Mouse (Mus musculus) olfactory bulb, adult 2 months (tissue): ENCODE data around the gene Klhdc3.

ENCODE experiments used
- CTCF ChIP-seq: fragments of 200-500 bp; IDR thresholded peaks from 2 replicates; pipeline ENCODE4 v1.5.1; 2012; ENCODE audit warnings: low read depth, mild to moderate bottlenecking, low read length, moderate library complexity; ENCODE audit not compliant: insufficient read depth
- POLR2A ChIP-seq: fragments of 200-500 bp; IDR thresholded peaks from 2 replicates; pipeline ENCODE4 v1.6.1; 2012; ENCODE audit warnings: mild to moderate bottlenecking, low read depth, low read length, moderate library complexity; ENCODE audit not compliant: insufficient read depth

DNA sequence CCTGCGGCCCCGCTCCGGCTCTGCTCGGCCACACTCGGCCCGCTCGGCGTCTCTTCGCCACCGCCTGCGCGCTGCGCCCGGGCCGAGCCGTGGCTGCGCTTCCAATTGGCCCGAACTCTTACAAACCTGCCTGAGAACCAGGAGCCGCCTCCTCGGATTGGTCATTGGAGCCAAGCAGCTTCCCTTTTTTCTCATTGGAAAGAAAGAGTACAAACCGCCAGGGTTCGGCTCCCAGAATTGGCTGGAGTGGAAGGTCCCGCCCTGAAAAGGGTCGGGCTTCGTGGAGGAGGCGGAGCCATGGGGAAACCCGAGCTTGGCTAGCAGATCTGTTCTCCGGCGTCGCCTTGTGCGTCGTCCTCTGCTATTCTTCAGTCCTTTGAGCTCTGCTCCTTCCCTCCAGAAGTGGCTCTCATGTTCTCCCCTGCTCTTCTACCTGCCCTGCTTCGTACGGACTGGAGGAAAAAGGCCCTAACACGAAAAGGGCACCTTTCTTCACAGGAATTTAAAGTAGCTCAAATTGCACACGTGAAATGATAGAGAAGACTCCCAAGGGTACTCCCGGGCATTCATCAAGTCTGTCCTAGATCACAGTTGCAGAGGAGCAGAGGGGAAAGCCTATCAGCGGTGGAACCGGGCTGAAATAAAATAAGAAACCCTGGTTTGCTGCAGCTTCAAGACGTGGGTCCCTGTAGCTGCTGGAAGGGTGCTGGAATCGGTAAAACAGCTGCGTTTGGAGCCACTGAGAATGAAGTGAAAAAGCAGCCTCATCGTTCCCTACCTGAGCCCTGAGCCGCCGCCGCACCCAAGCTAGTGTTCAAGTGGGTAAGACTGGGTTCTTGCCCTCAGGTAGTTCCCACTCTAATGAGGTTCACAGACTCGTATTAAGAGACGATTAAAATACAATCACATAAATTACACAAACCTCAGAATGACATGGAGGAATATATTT, 24.4 kb upstream of the Klhdc3 start, which contains the start of gene Ppp2r5d:
- TF ChIP-seq POLR2A, result peak; percentile 93
- TF ChIP-seq CTCF, result no peak
